Mouse (Mus musculus) heart, adult 8-10 months (tissue): ENCODE results near the gene Prtg. TPM values are rescaled to one million over a fixed set of nuclear protein-coding genes. Genes with fewer than 3 reads are reported as not detected.

Experiments
- DNase-seq: peaks from one replicate; pipeline ENCODE4 v3.0.0; 2022; ENCODE audit warnings: low spot score
- total RNA-seq, 4 experiments: library from RNA; stranded (reverse); gene quantifications; 2 replicates each; pipeline ENCODE4 v1.2.4; 2022

Gene Prtg
- total RNA-seq, 4 experiments from 2014 or later = 0.06 to 0.17 (median 0.12) TPM; not detected in 1

DNA sequence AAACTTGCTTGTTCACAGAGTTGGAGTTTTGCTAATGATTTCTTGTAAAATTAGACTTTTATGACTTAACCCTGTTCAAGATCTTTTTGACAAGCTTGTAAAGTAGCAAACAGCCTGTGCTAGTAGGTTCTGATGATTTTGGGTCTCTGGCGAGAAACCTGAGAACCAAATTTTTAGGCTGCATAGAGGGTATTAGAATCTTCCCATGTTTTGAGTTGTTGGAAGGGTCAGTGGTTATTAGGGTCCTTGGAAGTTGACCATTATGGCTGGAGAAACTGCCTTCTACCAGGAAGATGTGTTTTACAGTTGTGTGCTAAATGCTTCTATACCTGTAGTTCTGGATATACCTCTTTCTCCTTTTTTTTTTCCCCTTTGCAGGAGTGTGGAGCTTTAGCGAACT lies 2.4 kb downstream of the Prtg start:
- DNase-seq = no peak

DNA sequence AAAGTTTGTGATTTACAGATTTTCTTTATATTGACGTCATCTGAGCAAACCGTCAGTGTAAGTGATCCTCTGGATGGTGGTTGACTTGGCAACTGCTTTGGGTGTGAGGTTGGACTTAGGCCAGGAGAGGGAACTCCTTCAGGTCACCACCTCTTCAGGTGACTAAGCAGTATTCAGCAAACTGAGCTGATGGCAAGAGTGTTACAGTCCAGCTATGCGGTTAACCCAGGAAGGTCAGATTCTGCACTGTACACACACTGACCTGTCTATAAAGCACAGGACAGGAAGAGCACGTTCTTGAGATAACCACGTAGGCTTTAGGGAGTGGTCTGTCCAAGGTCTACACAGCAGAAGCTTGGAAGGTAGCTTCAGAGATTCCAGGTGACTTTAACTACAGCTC lies 3.9 kb downstream of the Prtg start:
- no peak for DNase-seq

DNA sequence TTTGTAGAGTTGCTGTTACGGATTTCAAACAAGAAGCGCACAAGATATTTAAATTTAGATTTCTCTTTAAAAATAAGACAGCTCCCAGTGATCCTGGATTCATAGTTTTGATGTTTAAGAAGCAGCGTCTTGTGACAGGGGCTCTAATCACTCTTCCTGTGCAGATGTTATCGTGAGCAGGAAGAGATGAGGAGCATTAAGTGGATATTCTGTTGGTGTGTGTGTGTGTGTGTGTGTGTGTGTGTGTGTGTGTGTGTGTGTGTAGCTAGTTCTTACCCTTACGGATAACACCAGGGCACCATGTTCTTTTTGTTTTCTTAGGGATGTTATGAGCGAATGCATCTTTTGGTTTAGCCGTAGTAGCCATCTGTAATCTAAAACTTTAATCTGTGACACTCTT lies 5.4 kb downstream of the Prtg start:
- DNase-seq = no peak

DNA sequence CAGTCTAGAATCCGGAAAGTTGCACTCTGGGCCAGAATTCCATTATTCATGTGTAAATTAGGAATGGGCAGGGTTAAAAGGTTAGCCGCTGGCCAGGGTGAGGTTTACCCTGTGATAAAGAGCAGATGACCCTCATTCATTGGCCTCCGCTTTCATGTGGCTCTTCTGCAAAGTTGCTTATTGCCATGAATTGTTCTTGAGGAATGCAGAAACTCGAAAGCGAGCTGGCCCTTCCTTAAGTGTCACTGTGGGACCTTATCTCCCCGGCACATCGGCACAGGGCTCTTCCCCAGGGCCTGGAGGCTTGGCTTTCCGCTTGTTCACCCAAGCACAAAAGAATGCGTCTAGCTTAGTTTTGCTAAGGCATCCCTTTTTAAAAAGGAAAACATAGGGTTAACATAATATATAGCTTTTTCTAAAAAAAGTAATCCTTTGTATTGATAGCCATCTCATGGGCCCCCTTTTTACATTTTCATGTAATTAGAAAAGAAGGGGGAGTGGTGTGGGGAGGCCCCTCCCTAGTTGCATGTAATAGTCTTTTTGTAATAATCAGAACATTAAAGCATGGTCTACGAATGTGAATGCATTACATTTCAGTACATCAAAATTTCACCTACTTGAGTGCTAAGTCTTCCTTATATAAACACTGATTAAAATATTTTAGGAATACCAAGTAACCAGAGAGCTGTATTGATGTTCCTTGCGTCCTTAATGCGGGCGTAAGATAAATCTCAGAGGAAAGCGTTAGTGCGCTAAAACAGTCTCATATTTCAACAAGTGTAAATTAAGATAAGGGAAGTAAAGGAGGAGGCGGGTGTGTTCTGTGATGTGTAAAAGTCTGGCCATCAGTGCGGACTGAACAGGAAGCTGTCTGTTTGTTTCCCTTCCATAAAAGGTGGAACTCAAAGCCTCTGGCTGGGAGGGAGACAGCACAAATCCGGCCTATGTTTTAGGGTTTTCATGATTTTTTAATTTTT lies 6.2 kb downstream of the Prtg start:
- DNase-seq = no peak

DNA sequence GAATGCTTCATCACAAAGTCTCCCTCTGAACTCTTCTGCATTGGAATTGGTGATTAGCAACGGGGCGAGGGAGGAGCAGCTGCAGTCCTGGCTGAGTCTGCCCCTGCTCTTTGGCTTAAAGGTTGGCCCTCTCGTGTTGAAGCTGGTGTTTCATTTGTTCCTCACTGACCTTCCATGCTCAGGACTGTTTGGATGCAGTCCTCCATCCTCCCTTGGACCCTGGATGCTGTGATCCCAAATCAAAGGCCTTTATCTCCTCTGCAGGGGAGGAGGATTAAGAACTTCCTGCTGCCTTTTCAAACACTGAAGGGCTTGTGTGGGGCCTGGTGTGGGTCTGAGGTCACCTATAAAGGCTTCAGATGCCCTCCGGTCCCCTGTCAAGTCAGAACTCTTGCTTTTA lies 18.8 kb downstream of the Prtg start:
- no peak for DNase-seq

DNA sequence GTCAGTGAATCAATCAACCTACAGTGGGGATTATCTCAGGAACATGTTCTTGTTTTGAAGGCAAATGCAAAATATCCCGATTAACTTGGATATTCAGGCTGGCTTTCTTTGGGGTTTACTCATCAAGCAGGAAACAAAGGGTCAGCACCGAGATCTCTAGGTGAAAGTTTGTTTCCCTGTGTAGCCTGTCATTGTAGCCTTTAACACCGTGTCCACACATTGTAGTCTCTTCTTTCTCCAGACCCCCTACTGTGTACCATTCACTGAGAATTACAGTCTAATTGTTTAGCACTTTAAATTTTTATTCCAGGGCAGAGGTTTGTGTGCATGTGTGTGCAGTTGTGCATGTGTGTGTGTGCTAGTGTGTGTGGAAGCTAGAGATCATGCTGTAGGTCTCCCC lies 19.3 kb downstream of the Prtg start:
- no peak for DNase-seq

DNA sequence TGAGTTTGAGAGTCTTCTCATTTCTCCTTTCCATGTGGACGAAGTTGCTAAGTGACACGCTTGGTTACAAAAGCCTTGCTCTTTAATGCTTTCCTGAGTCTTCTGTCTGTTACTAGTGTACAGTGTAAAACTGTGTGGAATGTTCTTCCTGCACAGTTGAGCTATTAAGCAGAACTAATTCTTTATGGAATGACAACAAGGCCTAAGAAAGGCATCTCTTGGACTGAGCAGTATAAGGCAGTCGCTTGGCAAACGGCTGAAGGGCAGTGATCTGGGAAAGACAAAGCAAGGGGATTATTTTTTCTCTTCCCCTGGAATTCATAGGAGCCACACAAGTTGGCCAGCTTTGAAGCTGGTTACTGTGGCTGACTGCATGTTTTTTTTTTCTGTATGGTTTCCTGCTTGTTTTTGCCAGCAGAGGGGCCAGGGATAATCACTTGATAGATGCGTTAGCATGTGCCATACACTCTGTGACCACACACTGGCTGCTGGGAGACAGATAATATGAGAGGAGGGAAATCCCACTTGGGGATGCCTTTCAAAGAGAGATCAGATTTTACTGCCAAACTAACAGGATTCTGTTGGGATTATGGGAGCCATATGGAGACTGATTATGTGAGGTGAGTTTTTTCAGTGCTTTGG lies 22.1 kb downstream of the Prtg start:
- no peak for DNase-seq

DNA sequence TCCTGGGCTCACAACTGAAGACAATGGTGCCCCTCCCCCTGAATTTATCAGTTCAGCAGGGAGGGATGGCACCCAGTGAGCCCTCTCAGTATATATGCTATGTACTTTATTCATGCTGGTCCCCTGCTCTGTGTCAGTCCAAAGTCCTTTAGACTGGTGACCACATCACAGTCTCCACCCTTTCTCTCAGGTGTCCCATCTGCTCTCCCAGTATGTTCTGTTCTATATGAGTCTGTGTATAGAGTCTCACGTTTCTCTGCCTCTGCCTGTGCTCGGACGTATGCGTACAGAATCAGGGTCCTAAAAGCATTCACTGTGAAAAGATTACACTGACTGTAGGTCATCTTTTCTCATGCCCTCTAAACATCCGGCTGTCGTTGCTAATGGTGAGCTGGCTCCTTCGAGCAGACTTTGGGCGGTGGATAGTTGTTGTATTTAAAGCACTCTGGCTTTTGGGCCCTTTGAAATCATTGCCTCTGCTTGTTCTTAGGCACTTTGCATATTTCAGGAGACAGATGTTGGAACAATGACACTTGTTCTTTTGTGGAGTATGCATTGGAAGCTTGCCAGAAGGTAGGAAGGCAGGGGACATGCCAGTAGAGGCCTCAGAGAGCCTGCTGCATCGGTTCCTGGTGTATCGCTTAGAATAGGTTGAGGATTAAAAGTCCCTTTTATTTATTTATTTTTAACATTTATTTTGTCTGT lies 27.5 kb downstream of the Prtg start:
- DNase-seq = no peak

DNA sequence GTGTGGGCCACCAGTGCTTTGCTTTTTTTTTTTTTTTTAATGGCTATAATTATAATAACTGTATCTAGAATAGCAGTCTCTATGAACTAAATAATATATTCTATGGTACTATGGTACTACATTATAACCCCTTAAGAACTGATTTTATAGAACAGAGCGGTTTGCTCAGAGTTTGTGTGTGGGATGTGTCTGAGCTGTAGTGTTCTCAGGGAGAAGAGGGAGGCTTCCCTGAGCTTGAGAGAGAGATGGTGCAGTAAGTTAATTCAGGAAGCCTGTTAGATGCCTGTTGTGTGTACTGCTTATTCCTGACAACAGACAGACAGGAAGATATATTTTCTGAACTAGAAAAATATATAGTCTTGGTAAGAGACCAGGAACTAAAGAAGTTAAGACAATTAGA lies 28.3 kb downstream of the Prtg start:
- DNase-seq = no peak

DNA sequence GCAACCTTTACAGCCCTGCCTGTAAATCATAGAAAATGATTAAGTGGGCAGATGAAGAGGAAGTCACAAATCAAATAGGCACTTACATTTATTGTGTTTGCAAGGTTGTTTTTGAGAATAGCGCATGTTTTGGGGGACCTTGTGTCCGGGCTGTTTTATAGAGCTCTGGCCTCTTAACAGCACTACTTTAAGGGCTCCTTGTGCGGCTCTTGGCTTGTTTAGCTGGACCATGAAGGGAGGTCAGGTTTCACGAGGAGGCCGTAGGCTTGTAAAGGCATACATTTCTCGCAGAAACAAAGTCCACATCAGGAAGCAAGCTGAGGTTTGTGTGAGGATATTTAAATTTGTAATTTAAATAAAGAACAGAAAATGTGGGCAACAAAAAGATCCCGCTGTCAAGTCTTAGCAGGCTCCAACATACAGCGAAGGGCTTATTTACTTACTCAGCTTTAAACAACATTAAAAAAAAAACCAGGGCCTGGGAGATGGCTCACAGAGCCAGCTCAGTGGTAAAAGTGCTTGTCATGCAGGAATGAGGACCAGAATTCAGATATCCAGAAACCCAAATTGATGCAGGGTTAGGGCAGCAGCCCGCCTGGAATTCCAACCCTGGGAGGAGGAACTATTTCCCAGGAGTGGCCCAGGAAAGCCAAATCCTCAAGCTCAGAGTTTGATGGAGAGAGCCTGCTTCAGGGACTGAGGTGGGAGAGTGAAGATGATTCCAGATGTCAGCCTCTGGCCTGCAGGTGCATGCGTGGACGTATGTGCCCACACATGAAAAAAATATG lies 30.2 kb downstream of the Prtg start:
- DNase-seq = no peak

DNA sequence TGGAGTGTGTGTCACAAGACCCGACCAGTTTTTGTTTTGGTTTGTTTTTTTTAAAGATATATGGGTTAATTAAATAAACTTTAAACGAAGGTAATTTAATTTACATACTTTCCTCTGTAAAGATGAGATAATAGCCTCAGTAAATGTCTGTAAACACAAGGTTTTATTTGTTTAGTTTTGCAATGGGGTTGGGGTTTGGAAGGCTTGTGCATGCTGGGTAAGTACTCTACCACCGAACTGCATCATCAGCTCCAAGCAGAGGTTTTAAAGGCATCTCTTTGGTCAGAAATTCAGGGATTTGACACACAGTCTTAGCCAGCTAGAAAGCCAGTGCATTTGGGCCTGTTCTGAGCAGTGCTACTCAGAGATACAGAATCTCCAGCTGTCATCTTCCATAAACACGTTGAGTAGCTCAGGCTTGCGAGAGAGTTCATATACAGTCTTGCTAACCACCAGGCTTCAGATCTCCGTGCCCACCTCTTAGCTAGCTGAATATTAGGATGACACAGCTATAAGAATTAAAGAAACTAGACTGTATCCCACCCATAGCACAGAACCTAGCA lies 31.0 kb downstream of the Prtg start:
- DNase-seq = no peak

DNA sequence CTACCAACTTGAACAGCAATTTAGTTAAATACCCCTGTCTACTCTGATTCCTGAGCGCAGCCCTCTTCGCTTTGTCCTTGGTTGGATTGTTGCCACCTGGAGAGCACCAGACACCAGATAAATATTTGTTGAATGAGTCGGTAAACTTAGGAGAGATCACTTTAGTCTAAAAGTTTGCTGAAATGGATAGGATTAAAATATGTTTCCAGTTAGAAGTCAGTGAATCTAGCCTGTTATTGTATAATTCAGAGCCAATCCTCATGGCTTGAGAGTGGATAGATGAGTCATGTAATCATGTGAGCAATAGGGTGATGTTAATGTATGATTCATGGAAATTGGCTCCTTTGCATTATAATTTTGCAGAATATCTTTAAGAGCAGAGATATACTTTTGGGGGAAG lies 31.6 kb downstream of the Prtg start:
- DNase-seq = no peak

DNA sequence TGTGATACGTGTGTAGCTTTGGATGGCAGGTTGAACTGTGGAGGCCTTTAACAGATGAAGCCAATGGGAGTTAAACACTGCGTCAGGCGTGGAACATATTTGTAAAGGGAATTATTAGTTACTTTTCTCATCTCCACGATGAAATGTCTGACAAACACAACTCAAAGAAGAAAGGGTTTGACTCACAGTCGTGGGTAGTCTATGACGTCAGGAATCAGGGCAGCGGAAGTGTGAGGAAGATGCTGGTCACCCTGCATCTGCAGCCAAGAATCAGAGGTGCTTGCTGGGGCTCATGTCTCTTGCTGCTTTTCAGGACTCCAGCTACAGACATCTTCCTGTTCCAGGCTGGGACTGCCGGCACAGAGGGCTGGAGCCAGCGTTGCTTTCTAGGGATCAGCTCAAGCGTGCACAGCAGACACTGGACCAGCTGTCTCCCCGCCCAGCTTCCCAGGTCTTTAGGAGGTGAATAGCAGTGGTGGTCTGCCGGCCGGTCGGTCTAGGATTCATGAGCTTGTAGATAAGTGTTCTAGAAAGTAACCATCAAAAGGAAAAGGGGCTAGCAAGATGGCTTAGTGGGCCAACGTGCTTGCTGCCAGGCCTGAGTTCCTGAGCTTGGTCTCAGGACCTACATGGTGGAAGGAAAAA lies 32.8 kb downstream of the Prtg start:
- DNase-seq = no peak

DNA sequence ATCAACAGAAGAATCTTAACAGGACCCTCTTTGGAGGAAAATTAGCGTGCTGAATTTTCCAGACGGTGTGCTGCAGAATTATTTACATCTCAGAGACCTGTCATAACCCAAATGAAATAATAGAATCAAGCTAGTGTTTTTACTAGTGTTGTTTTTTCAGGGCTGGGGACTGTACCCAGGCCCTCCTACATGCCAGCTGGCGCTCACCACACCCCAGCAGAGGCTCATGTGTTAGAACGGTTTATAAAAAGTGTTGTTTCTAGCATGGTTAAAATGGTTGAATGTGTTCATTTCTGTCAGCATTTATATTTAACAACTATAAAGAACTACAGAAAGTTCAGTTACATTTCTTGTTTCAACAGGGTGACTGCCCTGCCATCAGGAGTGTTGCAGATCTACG lies 37.8 kb downstream of the Prtg start:
- DNase-seq = no peak

DNA sequence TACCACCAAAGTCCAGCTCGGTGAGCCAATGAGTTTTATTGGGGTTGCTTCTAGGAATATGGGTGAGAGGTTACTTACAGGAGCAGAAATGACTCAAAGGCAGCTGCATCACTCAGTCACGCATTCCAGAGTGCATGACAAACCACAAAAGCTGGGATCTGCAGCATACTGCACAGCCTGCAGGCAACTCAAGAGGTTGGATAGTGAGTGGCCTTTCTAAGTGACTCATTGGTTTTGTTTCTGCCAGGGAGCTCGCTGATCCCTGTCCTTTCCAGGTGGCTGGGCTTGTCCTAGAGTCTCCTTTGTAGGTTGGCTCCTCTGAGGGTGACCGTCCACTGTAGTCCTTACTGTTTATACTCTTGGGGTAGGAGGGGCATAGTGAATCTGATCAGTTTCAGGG lies 39.5 kb downstream of the Prtg start:
- DNase-seq = no peak

DNA sequence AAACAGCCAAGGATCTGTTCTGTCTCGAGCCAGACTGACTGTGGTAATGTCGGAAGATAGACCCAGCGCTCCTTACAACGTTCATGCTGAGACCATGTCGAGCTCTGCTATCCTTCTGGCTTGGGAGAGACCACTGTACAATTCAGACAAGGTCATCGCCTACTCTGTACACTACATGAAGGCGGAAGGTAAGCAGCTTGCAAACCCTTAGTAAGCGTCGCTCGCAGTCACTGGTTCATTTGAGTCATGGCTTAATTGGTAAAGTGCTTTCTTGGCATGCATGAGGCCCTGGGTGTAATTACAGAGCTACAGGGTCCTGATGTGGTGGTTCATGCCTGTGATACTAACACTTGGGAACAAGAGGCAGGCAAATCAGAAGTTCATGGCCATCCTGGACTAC lies 44.9 kb downstream of the Prtg start:
- no peak for DNase-seq

DNA sequence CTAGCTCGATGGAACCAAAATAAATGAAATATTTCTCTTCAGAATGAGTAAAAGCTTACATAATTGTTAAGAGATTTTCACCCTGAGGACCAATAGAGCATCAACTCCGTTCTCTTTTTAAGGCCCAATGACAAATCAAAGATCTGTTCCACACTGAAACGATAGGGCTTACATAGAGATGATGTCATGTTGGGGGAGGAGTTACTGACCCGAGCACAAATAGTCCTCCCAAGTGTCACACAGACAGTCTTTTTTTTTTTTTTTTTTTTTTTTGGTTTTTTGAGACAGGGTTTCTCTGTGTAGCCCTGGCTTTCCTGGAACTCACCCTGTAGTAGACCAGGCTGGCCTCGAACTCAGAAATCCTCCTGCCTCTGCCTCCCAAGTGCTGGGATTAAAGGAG lies 45.3 kb downstream of the Prtg start:
- no peak for DNase-seq

DNA sequence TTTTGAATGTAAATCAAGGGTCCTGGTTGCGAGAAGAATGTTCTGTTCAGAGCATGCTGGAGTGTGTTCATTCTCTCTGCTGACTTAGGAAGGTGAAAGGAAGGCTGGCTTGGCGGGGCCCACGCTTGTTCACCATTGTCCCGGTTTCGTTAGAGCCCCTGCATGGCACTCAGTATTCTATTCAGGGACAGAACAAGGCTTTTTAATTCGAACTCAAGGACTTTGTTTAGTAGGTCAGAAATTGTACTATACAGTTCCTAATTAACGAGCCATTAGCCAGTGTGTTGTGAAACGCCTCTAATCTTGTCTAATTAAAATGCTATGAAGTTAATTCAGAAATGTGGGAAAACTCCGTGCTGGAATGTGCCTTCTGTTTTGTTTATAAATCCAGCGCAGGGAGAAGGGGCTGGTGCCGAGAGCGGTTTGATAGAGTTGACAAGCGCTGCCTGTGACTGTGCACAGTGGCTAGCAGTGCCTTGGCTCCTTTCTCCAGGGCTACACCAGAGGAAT lies 47.1 kb downstream of the Prtg start:
- DNase-seq = no peak

DNA sequence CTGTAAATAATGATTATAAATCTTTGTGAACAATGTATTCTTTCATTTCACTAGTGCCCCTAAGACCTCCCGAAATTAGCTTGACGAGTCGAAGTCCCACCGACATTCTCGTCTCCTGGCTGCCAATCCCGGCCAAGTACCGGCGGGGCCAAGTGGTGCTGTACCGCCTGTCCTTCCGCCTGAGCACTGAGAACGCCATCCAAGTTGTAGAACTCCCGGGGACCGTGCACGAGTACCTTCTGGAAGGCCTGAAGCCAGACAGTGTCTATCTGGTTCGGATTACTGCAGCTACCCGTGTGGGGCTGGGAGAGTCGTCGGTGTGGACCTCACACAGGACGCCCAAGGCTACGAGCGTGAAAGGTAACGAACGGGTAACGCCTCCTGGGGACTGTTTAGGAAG lies 50.0 kb downstream of the Prtg start:
- DNase-seq = no peak

DNA sequence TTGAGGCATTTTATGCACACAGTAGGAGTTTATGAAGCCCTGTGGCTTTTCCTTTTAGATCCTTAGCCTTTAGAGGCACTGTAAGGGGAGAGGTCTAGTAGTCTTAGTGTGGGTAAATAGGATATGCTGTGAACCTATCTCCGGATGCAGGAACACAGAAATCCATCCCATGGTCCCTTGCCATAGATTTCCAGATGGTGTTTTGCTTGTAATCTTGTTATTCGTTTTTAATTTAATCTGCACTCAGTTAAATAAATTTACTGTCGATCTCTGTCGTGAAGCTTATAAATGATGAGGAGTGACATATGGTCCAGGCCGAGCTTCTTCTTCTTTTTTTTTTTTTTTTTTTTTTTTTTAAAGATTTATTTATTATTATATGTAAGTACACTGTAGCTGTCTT lies 54.1 kb downstream of the Prtg start:
- no peak for DNase-seq

DNA sequence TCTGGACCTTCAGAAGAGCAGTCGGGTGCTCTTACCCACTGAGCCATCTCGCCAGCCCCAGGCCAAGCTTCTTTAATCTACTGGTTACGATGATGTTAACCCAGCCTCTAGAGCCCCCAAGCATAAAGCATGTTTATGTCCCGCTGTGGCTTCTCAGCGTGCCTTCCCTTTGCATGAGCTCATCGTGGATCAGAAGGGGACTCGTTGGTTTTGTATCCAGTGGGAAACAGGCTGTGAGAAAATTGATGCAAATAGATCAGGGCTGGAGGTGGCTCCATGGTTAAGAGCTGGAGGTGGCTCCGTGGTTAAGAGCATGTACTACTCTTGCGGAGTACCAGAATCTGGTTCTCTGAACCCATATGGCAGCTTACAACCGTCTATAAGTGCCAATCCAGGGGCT lies 54.6 kb downstream of the Prtg start:
- no peak for DNase-seq
